Mouse (Mus musculus) embryonic facial prominence, embryonic 14.5 days (tissue): ENCODE results near the gene Hist1h3c. TPM values are rescaled to one million over a fixed set of nuclear protein-coding genes. Genes with fewer than 3 reads are reported as not detected.
"Not testable (repeated sequence)": the region's sequence is repeated elsewhere in the genome, so short reads cannot be mapped to it uniquely, and the experiment has no call there.

ENCODE experiments used
- ATAC-seq: fragments of 200-750 bp; cut with Nextera tagmentation; 2 replicates; pipeline ENCODE4 v1.8.0; 2017; ENCODE audit warnings: low read depth, moderate number of reproducible peaks, moderate TSS enrichment
- DNase-seq: peaks from one replicate; pipeline ENCODE4 v3.0.0-alpha.2; 2015; ENCODE audit warnings: low spot score
- H3K27ac ChIP-seq: fragments of 300-500 bp; sonication (generic); replicated peaks from 2 replicates; pipeline ENCODE4 v1.5.1; 2014; ENCODE audit warnings: low read depth, mild to moderate bottlenecking, low read length, moderate library complexity
- H3K27me3 ChIP-seq: fragments of 300-500 bp; sonication (generic); replicated peaks from 2 replicates; pipeline ENCODE4 v1.6.1; 2014; ENCODE audit warnings: low read length; ENCODE audit not compliant: control insufficient read depth, insufficient read depth
- H3K36me3 ChIP-seq: fragments of 300-500 bp; sonication (generic); 2 replicates; pipeline ENCODE4 v1.6.1; 2014; ENCODE audit warnings: low read length, mixed read lengths; ENCODE audit not compliant: control insufficient read depth, insufficient read depth
- H3K4me1 ChIP-seq: fragments of 300-500 bp; sonication (generic); 2 replicates; pipeline ENCODE4 v1.6.1; 2014; ENCODE audit warnings: antibody characterized with exemption, low read length; ENCODE audit not compliant: control insufficient read depth, insufficient read depth
- H3K4me2 ChIP-seq: fragments of 300-500 bp; sonication (generic); 2 replicates; pipeline ENCODE4 v1.6.1; 2014; ENCODE audit warnings: low read depth, mild to moderate bottlenecking, low read length, moderate library complexity, mixed read lengths
- H3K4me3 ChIP-seq: fragments of 300-500 bp; sonication (generic); 2 replicates; pipeline ENCODE4 v1.5.1; 2014; ENCODE audit warnings: low read depth, mild to moderate bottlenecking, low read length
- H3K9ac ChIP-seq: fragments of 300-500 bp; sonication (generic); 2 replicates; pipeline ENCODE4 v1.6.1; 2014; ENCODE audit warnings: low read depth, mild to moderate bottlenecking, low read length, moderate library complexity, mixed read lengths
- H3K9me3 ChIP-seq: fragments of 300-500 bp; sonication (generic); 2 replicates; pipeline ENCODE4 v1.6.1; 2016; ENCODE audit warnings: low read length; ENCODE audit not compliant: control insufficient read depth
- WGBS: fragments of 180-500 bp; shearing (Covaris S2); extraction: QIAGEN DNeasy Blood & Tissue Kit; methylation state at CpG from one replicate; pipeline ENCODE4 v1.1.7; 2014; 5-methylcytosine and 5-hydroxymethylcytosine counted together
- polyA plus RNA-seq: library from polyadenylated mRNA; unstranded; fragments of >200 nt; fragmentation: Nextera tagmentation; extraction: Ambion mirVana; gene quantifications from 2 replicates; pipeline ENCODE4 v1.2.1, GENCODE M21; 2014

Gene Hist1h3c
- polyA plus RNA-seq, 1 experiment from 2014 or later: 5.1 TPM

- H3K4me2 ChIP-seq: no peak overlapping the region
- ATAC-seq (no peak), DNase-seq (no peak)
- peaks cover 10% of the 10 kb centered on the region; the same call in 1 of the 2 replicates for H3K4me1 ChIP-seq
- no peaks in the 10 kb centered on the region for H3K36me3 ChIP-seq
- no peaks in the 10 kb centered on the region for H3K9me3 ChIP-seq
- H3K4me3 ChIP-seq: no peak overlapping the region
- 89% methylated on average over 12 of the region's 12 CpGs for WGBS
- no peaks in the 10 kb centered on the region for H3K27me3 ChIP-seq
- no peak overlapping the region for H3K27ac ChIP-seq
- H3K9ac ChIP-seq: no peak overlapping the region
These were observed 38.6 kb downstream of the Hist1h3c start for GRCm38 (mm10) chr13:23706771-23707170.

DNA sequence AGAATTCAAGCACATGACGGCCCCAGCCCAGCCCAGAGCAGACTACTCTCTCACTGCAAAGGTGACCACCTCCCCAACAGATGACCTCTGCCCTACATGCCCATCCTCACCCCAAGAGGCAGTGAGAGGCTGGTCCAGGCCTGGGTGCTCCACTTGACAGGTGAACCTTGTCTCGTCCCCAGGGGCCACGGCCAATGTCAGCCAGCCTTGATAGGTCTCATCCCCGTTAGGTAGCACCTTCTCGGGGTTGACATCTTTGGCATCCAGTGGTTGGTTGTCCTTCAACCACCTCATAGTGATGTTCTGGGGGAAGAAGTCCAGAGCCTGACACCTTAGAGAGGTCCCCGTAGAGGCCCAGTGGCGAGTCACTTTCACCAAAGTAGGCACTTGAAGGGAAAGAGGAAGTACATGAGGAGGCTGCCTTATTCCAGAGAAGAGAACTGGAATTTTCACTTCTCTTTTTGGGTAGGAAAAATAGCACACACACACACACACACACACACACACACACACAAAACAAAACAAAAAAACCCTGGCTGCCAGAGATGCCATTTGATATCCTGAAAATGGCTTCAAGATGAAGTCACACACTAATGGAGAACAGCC, 39.5 kb downstream of the Hist1h3c start:
- H3K9ac ChIP-seq: no peak overlapping the region
- no peak overlapping the region for H3K4me3 ChIP-seq
- H3K27me3 ChIP-seq: no peaks in the 10 kb centered on the region
- H3K27ac ChIP-seq: no peak overlapping the region
- no peaks in the 10 kb centered on the region for H3K9me3 ChIP-seq
- WGBS: 89% methylated on average over 7 of the region's 7 CpGs
- no peaks in the 10 kb centered on the region for H3K36me3 ChIP-seq
- peaks cover 10% of the 10 kb centered on the region; the same call in 1 of the 2 replicates for H3K4me1 ChIP-seq
- H3K4me2 ChIP-seq: no peak overlapping the region
- no peak for DNase-seq
- ATAC-seq: no peak

- H3K4me2 ChIP-seq, H3K36me3 ChIP-seq, H3K9me3 ChIP-seq, H3K9ac ChIP-seq, ATAC-seq, H3K27ac ChIP-seq, H3K4me3 ChIP-seq, H3K27me3 ChIP-seq, DNase-seq, H3K4me1 ChIP-seq: not testable (repeated sequence)
- WGBS: 76% methylated on average over 2 of the region's 2 CpGs
These were observed 42.6 kb downstream of the Hist1h3c start for GRCm38 (mm10) chr13:23702801-23703200.

- Histone ChIP-seq H3K4me1 (no peaks in the 10 kb centered on the region), H3K9me3 (no peaks in the 10 kb centered on the region), H3K9ac (no peak overlapping the region), H3K4me3 (no peak overlapping the region), H3K27ac (no peak overlapping the region), H3K36me3 (no peaks in the 10 kb centered on the region), H3K4me2 (no peak overlapping the region), H3K27me3 (no peaks in the 10 kb centered on the region)
- 70% methylated on average over 4 of the region's 4 CpGs for WGBS
- DNase-seq (no peak), ATAC-seq (no peak)
These were observed 43.2 kb downstream of the Hist1h3c start for GRCm38 (mm10) chr13:23702220-23702619.

- no peak overlapping the region for H3K4me2 ChIP-seq
- no peak overlapping the region for H3K27ac ChIP-seq
- H3K9ac ChIP-seq: no peak overlapping the region
- H3K36me3 ChIP-seq: no peaks in the 10 kb centered on the region
- DNase-seq (peak; percentile 87), ATAC-seq (peak; percentile 59)
- no peaks in the 10 kb centered on the region for H3K27me3 ChIP-seq
- 0 out of 2 replicates have a peak, but pooled peaks cover 2% of the 10 kb centered on the region for H3K4me1 ChIP-seq
- WGBS: 26% methylated on average over 8 of the region's 8 CpGs
- H3K4me3 ChIP-seq: no peak overlapping the region
- no peaks in the 10 kb centered on the region for H3K9me3 ChIP-seq
These were observed 44.4 kb downstream of the Hist1h3c start for GRCm38 (mm10) chr13:23700786-23701520.

DNA sequence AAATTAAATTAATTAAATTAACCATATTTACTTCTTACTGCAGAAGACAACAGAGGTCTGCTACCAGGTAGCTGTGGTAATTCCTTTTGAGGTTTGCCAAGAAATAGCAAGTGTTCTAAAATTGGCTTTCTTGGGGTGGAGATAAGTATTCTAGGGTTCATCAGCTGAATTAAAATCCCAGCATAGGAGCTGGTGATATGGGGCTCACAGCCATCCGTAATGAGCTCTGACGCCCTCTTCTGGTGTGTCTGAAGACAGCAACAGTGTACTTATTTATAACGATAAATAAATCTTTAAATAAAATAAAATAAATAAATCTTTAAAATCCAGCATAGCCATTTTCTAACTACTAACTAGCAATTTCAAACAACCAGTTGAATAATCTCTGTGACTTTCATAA, 45.6 kb downstream of the Hist1h3c start:
- no peak overlapping the region for H3K27ac ChIP-seq
- DNase-seq: no peak
- H3K27me3 ChIP-seq: no peaks in the 10 kb centered on the region
- WGBS: 71% methylated on average over 3 of the region's 3 CpGs
- H3K4me1 ChIP-seq: 0 out of 2 replicates have a peak, but pooled peaks cover 3% of the 10 kb centered on the region
- H3K36me3 ChIP-seq: no peaks in the 10 kb centered on the region
- H3K9me3 ChIP-seq: no peaks in the 10 kb centered on the region
- no peak overlapping the region for H3K9ac ChIP-seq
- H3K4me3 ChIP-seq: no peak overlapping the region
- no peak overlapping the region for H3K4me2 ChIP-seq
- ATAC-seq: no peak

- 59% methylated on average over 6 of the region's 6 CpGs for WGBS
- Histone ChIP-seq H3K9ac (peak overlapping the region; percentile 5; the same call in 1 of the 2 replicates), H3K4me3 (no peak overlapping the region)
These were observed 46.4 kb downstream of the Hist1h3c start for GRCm38 (mm10) chr13:23698996-23699395.

DNA sequence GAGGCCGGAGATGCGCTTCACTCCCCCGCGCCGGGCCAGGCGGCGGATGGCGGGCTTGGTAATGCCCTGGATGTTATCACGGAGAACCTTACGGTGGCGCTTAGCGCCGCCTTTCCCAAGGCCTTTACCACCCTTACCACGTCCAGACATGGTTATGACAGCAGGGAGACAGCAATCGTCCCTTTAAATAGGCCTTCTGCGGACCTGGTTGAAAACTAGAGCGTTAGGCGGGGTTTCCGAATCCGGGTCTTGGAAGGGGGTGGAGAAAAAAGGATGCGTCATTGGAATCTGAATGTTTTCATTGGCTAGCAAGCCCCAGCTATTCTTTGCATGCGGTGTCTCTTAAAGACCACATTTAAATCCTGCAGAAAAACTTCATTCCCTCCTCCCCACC, 47.1 kb downstream of the Hist1h3c start, which contains the start of gene Hist1h4c:
Gene Hist1h4c (minus strand): TSS at position 155 of the 394 bp plus-strand sequence.
- peak within 1 kb of the TSS; percentile 43 for H3K4me3 ChIP-seq
- H3K9me3 ChIP-seq: no peaks in the 10 kb centered on the region
- H3K9ac ChIP-seq: peak within 1 kb of the TSS; percentile 71
- H3K36me3 ChIP-seq: no peaks in the 10 kb centered on the region
- H3K27me3 ChIP-seq: no peaks in the 10 kb centered on the region
- DNase-seq (peak; percentile 98), ATAC-seq (peak; percentile 96)
- 0 out of 2 replicates have a peak, but pooled peaks cover 3% of the 10 kb centered on the region for H3K4me1 ChIP-seq
- WGBS: 0% methylated on average over 21 of the region's 22 CpGs
- H3K4me2 ChIP-seq: peak within 1 kb of the TSS; percentile 64
- peak within 1 kb of the TSS; percentile 92 for H3K27ac ChIP-seq

More at GRCm38 (mm10) chr13:23698996-23699395, 46.4 kb downstream of the Hist1h3c start:
- Histone ChIP-seq H3K4me1 (0 out of 2 replicates have a peak, but pooled peaks cover 3% of the 10 kb centered on the region), H3K27me3 (no peaks in the 10 kb centered on the region), H3K9me3 (no peaks in the 10 kb centered on the region), H3K4me2 (peak overlapping the region; percentile 33), H3K36me3 (no peaks in the 10 kb centered on the region), H3K27ac (peak overlapping the region; percentile 61)
- ATAC-seq (no peak), DNase-seq (no peak)
